Mouse (Mus musculus) limb, embryonic 10.5 days (tissue): ENCODE data around the gene Olfr202. TPM values are rescaled to one million over a fixed set of nuclear protein-coding genes. Genes with fewer than 3 reads are reported as not detected.

Source experiments
- polyA plus RNA-seq: library from polyadenylated mRNA; unstranded; fragments of >200 nt; fragmentation: Nextera tagmentation; extraction: Ambion mirVana; gene quantifications from 2 replicates; pipeline ENCODE4 v1.2.1, GENCODE M21; 2016

Gene Olfr202
- polyA plus RNA-seq, 1 experiment from 2014 or later: not detected

Other genes starting within 250 kb of the Olfr202 start
- gene Olfr187, start 247.0 kb downstream of the Olfr202 start, polyA plus RNA-seq: not detected in 2 replicates
- not detected in 2 replicates for gene Olfr190, start 208.8 kb downstream of the Olfr202 start, polyA plus RNA-seq
- gene Olfr191, start 197.0 kb downstream of the Olfr202 start, polyA plus RNA-seq: not detected in 2 replicates
- not detected in 2 replicates for gene Olfr193, start 174.9 kb downstream of the Olfr202 start, polyA plus RNA-seq
- not detected in 2 replicates for gene Olfr194, start 165.7 kb downstream of the Olfr202 start, polyA plus RNA-seq
- not detected in 2 replicates for gene Olfr195, start 139.7 kb downstream of the Olfr202 start, polyA plus RNA-seq
- gene Olfr196, start 116.3 kb downstream of the Olfr202 start, polyA plus RNA-seq: not detected in 2 replicates
- not detected in 2 replicates for gene Olfr198, start 83.3 kb downstream of the Olfr202 start, polyA plus RNA-seq
- gene Olfr199, start 67.0 kb downstream of the Olfr202 start, polyA plus RNA-seq: not detected in 2 replicates
- not detected in 2 replicates for gene Olfr201, start 14.2 kb downstream of the Olfr202 start, polyA plus RNA-seq
- not detected in 2 replicates for gene Olfr203, start 12.1 kb upstream of the Olfr202 start, polyA plus RNA-seq
- gene Olfr204, start 31.5 kb upstream of the Olfr202 start, polyA plus RNA-seq: not detected in 2 replicates
- not detected in 2 replicates for gene Olfr205, start 44.3 kb upstream of the Olfr202 start, polyA plus RNA-seq
- not detected in 2 replicates for gene Olfr206, start 62.5 kb upstream of the Olfr202 start, polyA plus RNA-seq
- gene Olfr209, start 77.2 kb upstream of the Olfr202 start, polyA plus RNA-seq: not detected in 2 replicates
- 0.11 and 0.19 TPM in 2 replicates for gene Gabrr3, start 120.5 kb upstream of the Olfr202 start, polyA plus RNA-seq
- 36.6 and 40.6 TPM in 2 replicates for gene Riox2, start 185.0 kb upstream of the Olfr202 start, polyA plus RNA-seq